Comparison of ENCODE assay signal across 8 mouse cellular contexts in genomic region chr2:150663255-150663654, GRCm38 (mm10). TPM values are rescaled to one million over a fixed set of nuclear protein-coding genes. Genes with fewer than 3 reads are reported as not detected.
A peak's percentile ranks its signal among the peaks of the same experiment; 100 is the strongest.
DNase-seq lines count a peak whose midpoint lies in the region; ATAC-seq lines count a peak whose summit lies in the region.
"Had no signal": no experiment of that assay in that cellular context is flagged by ENCODE, and none has a peak within 500 bp of the region (broad histone marks: within the 10 kb centered on the region; RNA-seq: fewer than 3 reads in every experiment).

No protein-coding gene starts in this region.

- DNase-seq in lung, postnatal 4 days: no peak
- peak; percentile 49 for DNase-seq in fat pad, adult 2 months (ENCODE audit: extremely low read depth, low read depth, low spot score)
- no peak for DNase-seq in cerebellum, adult 9-10 months
- DNase-seq in ovary, postnatal 10 days (ENCODE audit: low spot score): no peak

- ATAC-seq in lung, embryonic 15.5 days (ENCODE audit: borderline replicate concordance, extremely low read depth, low FRiP score, low TSS enrichment): no peak
- no peak for ATAC-seq in heart, embryonic 15.5 days (replicated peaks; ENCODE audit: insufficient number of reproducible peaks, insufficient read depth, low FRiP score, low read depth)
- ATAC-seq in neural tube, embryonic 15.5 days (ENCODE audit: low FRiP score): no peak

- H3K27ac ChIP-seq in lung, embryonic 15.5 days: 0 out of 2 replicates have a peak overlapping the region, but pooled peaks have one; percentile 4
- peak overlapping the region; percentile 57 for H3K27ac ChIP-seq in heart, embryonic 15.5 days
- H3K27ac ChIP-seq in neural tube, embryonic 15.5 days (replicated peaks): 0 out of 2 replicates have a peak overlapping the region, but pooled peaks have one; percentile 29
- H3K27ac ChIP-seq: limb, embryonic 13.5 days had no signal

- no peaks in the 10 kb centered on the region for H3K9me3 ChIP-seq in lung, embryonic 15.5 days
- H3K9me3 ChIP-seq in heart, embryonic 15.5 days (replicated peaks): no peaks in the 10 kb centered on the region
- no peaks in the 10 kb centered on the region for H3K9me3 ChIP-seq in neural tube, embryonic 15.5 days (replicated peaks)
- H3K9me3 ChIP-seq: limb, embryonic 13.5 days had no signal

- 0 out of 2 replicates have a peak overlapping the region, but pooled peaks have one; percentile 2 for H3K4me2 ChIP-seq in lung, embryonic 15.5 days
- H3K4me2 ChIP-seq in heart, embryonic 15.5 days: peak overlapping the region; percentile 10
- no peak overlapping the region for H3K4me2 ChIP-seq in neural tube, embryonic 15.5 days
- H3K4me2 ChIP-seq: limb, embryonic 13.5 days had no signal

- H3K4me3 ChIP-seq in lung, embryonic 15.5 days: no peak overlapping the region
- H3K4me3 ChIP-seq in heart, embryonic 15.5 days: no peak overlapping the region
- H3K4me3 ChIP-seq in neural tube, embryonic 15.5 days (replicated peaks): no peak overlapping the region
- H3K4me3 ChIP-seq: limb, embryonic 13.5 days had no signal

- no peak overlapping the region for H3K9ac ChIP-seq in lung, embryonic 15.5 days
- no peak overlapping the region for H3K9ac ChIP-seq in heart, embryonic 15.5 days
- H3K9ac ChIP-seq in neural tube, embryonic 15.5 days (replicated peaks): no peak overlapping the region
- H3K9ac ChIP-seq: limb, embryonic 13.5 days had no signal

- peaks cover 10% of the 10 kb centered on the region; the same call in 1 of the 2 replicates for H3K27me3 ChIP-seq in lung, embryonic 15.5 days
- H3K27me3 ChIP-seq in heart, embryonic 15.5 days: peaks cover 9% of the 10 kb centered on the region
- peaks cover 3% of the 10 kb centered on the region; the same call in 1 of the 2 replicates for H3K27me3 ChIP-seq in neural tube, embryonic 15.5 days (replicated peaks)

- H3K36me3 ChIP-seq in lung, embryonic 15.5 days: no peaks in the 10 kb centered on the region
- no peaks in the 10 kb centered on the region for H3K36me3 ChIP-seq in heart, embryonic 15.5 days
- H3K36me3 ChIP-seq in neural tube, embryonic 15.5 days: no peaks in the 10 kb centered on the region
- H3K36me3 ChIP-seq: limb, embryonic 13.5 days had no signal

- peaks cover 30% of the 10 kb centered on the region for H3K4me1 ChIP-seq in lung, embryonic 15.5 days
- H3K4me1 ChIP-seq in heart, embryonic 15.5 days (replicated peaks): peaks cover 41% of the 10 kb centered on the region
- H3K4me1 ChIP-seq in neural tube, embryonic 15.5 days: peaks cover 15% of the 10 kb centered on the region

- WGBS in lung, embryonic 15.5 days: 31% methylated on average over 9 of the region's 9 CpGs
- 33% methylated on average over 9 of the region's 9 CpGs for WGBS in heart, embryonic 15.5 days
- 70% methylated on average over 9 of the region's 9 CpGs for WGBS in neural tube, embryonic 15.5 days

RNA-seq across cellular contexts. Expression of gene Acss1, which starts 5.0 kb away (rescaled TPM):
- 8.1 and 8.8 TPM in 2 replicates for polyA plus RNA-seq in lung, embryonic 15.5 days (2015; fragmentation: Nextera tagmentation; extraction: Ambion mirVana)
- 8.8 and 12.1 TPM in 2 replicates for polyA plus RNA-seq in heart, embryonic 15.5 days (2015; fragmentation: Nextera tagmentation; extraction: Ambion mirVana)
- 12.3 and 13.7 TPM in 2 replicates for polyA plus RNA-seq in neural tube, embryonic 15.5 days (2015; fragmentation: Nextera tagmentation; extraction: Ambion mirVana)

RNA-seq across cellular contexts. Expression of gene Vsx1, which starts 25.9 kb away (rescaled TPM):
- polyA plus RNA-seq in lung, embryonic 15.5 days (2015; fragmentation: Nextera tagmentation; extraction: Ambion mirVana): not detected in 2 replicates
- not detected in 2 replicates for polyA plus RNA-seq in heart, embryonic 15.5 days (2015; fragmentation: Nextera tagmentation; extraction: Ambion mirVana)
- 0.04 and 0.05 TPM in 2 replicates for polyA plus RNA-seq in neural tube, embryonic 15.5 days (2015; fragmentation: Nextera tagmentation; extraction: Ambion mirVana)

RNA-seq across cellular contexts. Expression of gene Apmap, which starts 54.9 kb away (rescaled TPM):
- polyA plus RNA-seq in lung, embryonic 15.5 days (2015; fragmentation: Nextera tagmentation; extraction: Ambion mirVana): 51.7 and 53.7 TPM in 2 replicates
- polyA plus RNA-seq in heart, embryonic 15.5 days (2015; fragmentation: Nextera tagmentation; extraction: Ambion mirVana): 23.4 and 30.7 TPM in 2 replicates
- polyA plus RNA-seq in neural tube, embryonic 15.5 days (2015; fragmentation: Nextera tagmentation; extraction: Ambion mirVana): 45.4 and 46.1 TPM in 2 replicates

Comparison
In these comparisons a context has a peak if more than half of its experiments do, and no peak if none do; other contexts are left out.
1. H3K27ac ChIP-seq: peak in every context shown above with its lines; median percentile 57 in heart, embryonic 15.5 days; 29 in neural tube, embryonic 15.5 days; 4 in lung, embryonic 15.5 days.